Mouse (Mus musculus) embryonic fibroblast, embryonic 13.5 days (primary cell): ENCODE data around the gene Hoxc4.

Experiments
- CTCF ChIP-seq: IDR thresholded peaks from 2 replicates; pipeline ENCODE4 v1.5.1; 2011; ENCODE audit warnings: mild to moderate bottlenecking, control low read depth, low read length, moderate library complexity, borderline replicate concordance; ENCODE audit not compliant: insufficient read depth
- POLR2A ChIP-seq: IDR thresholded peaks from 2 replicates; pipeline ENCODE4 v1.6.1; 2011; ENCODE audit warnings: low read depth, mild to moderate bottlenecking, control low read depth, low read length, moderate library complexity

GRCm38 (mm10) chr15:103082622-103083021, 63.9 kb downstream of the Hoxc4 start:
- TF ChIP-seq CTCF (no peak), POLR2A (no peak)
